Mouse (Mus musculus) adrenal gland (tissue): ENCODE measurements around the gene D630045J12Rik.

ENCODE experiments used
- intact Hi-C: fragments of 180-260 bp; cut with DNase I; formaldehyde crosslinking; loops from one replicate; pipeline ENCODE4 v1.15.1; 2025

The D630045J12Rik gene

GRCm38 (mm10) chr6:38242833-38243232 is 11.0 kb downstream of the D630045J12Rik start:
- intact Hi-C loops = no loop called here

GRCm38 (mm10) chr6:38242295-38242830 is 11.4 kb downstream of the D630045J12Rik start:
- intact Hi-C loops = no loop called here

GRCm38 (mm10) chr6:38241508-38241907 is 12.3 kb downstream of the D630045J12Rik start:
- intact Hi-C loops = no loop called here

GRCm38 (mm10) chr6:38240618-38241017 is 13.2 kb downstream of the D630045J12Rik start:
- intact Hi-C loops = no loop called here

GRCm38 (mm10) chr6:38238382-38238781 is 15.4 kb downstream of the D630045J12Rik start:
- intact Hi-C loops = no loop called here

GRCm38 (mm10) chr6:38235991-38236658 is 17.7 kb downstream of the D630045J12Rik start:
- intact Hi-C loops = no loop called here

- intact Hi-C loops = no loop called here
These were observed 20.0 kb downstream of the D630045J12Rik start for GRCm38 (mm10) chr6:38233803-38234202.

GRCm38 (mm10) chr6:38232917-38233316 is 20.9 kb downstream of the D630045J12Rik start:
- intact Hi-C loops = no loop called here

- intact Hi-C loops = no loop called here
These were observed 21.8 kb downstream of the D630045J12Rik start for GRCm38 (mm10) chr6:38231994-38232393.

- intact Hi-C loops = no loop called here
These were observed 29.7 kb downstream of the D630045J12Rik start for GRCm38 (mm10) chr6:38224079-38224478.

GRCm38 (mm10) chr6:38219261-38219660 is 34.5 kb downstream of the D630045J12Rik start:
- intact Hi-C loops = no loop called here

GRCm38 (mm10) chr6:38215448-38216110 is 38.2 kb downstream of the D630045J12Rik start:
- intact Hi-C loops = no loop called here

- intact Hi-C loops = no loop called here
These were observed 46.2 kb downstream of the D630045J12Rik start for GRCm38 (mm10) chr6:38207621-38208020.

GRCm38 (mm10) chr6:38206941-38207531 is 46.8 kb downstream of the D630045J12Rik start:
- intact Hi-C loops = no loop called here

GRCm38 (mm10) chr6:38205375-38205774 is 48.4 kb downstream of the D630045J12Rik start:
- intact Hi-C loops = no loop called here

- intact Hi-C loops = no loop called here
These were observed 50.0 kb downstream of the D630045J12Rik start for GRCm38 (mm10) chr6:38203820-38204219.

GRCm38 (mm10) chr6:38202816-38203215 is 51.0 kb downstream of the D630045J12Rik start:
- intact Hi-C loops = no loop called here

- intact Hi-C loops = no loop called here
These were observed 52.3 kb downstream of the D630045J12Rik start for GRCm38 (mm10) chr6:38201495-38201894.

GRCm38 (mm10) chr6:38199599-38199998 is 54.2 kb downstream of the D630045J12Rik start:
- intact Hi-C loops = no loop called here

GRCm38 (mm10) chr6:38198727-38199126 is 55.1 kb downstream of the D630045J12Rik start:
- intact Hi-C loops = no loop called here

GRCm38 (mm10) chr6:38196266-38197189 is 57.3 kb downstream of the D630045J12Rik start:
- intact Hi-C loops = no loop called here
